Mouse (Mus musculus) cerebellum, postnatal 36 days (tissue): Measurements from ENCODE around the gene Ercc4.

ENCODE experiments used
- DNase-seq, 2 experiments: peaks; one replicate each; pipeline ENCODE4 v3.0.0; 2021 to 2022; ENCODE audit warnings: mixed read lengths in 2 of 2

The Ercc4 gene

DNA sequence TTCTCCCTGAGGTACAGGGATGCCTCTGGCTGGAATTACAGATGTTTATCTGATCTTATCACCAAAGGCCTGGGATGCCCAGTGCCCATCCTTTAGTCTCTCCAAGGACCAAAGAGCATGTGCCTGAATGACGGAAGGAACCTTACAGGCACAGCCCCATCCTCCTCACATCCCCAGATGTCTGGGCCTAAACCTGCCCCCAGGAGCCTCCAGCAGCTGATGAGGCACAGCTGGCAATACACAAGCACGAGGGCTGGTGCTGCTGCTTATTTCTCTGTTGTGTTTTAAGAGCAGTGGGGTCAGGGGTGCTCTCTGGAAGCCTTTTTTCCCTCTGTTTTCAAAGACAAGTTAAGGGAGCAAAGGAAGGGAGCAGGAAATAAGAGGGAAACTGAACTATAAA lies 89.7 kb downstream of the Ercc4 start:
- DNase-seq, result no peak
